Mouse (Mus musculus): Measurements from ENCODE around the gene Sft2d1. TPM values are rescaled to one million over a fixed set of nuclear protein-coding genes. Genes with fewer than 3 reads are reported as not detected.
"Not testable (repeated sequence)": the region's sequence is repeated elsewhere in the genome, so short reads cannot be mapped to it uniquely, and the experiment has no call there.

Sft2d1 gene
- total and polyA plus RNA-seq, 2 experiments = 59.7 to 67.4 TPM

GRCm38 (mm10) chr17:8330602-8331001, 19.7 kb downstream of the Sft2d1 start:
- no peak overlapping the region for H3K27ac ChIP-seq (replicated peaks; ENCODE audit: insufficient read depth, low read depth, low read length)
- 56% methylated on average over 5 of the region's 5 CpGs for WGBS
- H3K36me3 ChIP-seq (ENCODE audit: control insufficient read depth, insufficient read depth, low read length) = 0 out of 2 replicates have a peak, but pooled peaks cover 3% of the 10 kb centered on the region
- no peaks in the 10 kb centered on the region for H3K79me2 ChIP-seq (ENCODE audit: control insufficient read depth, insufficient read depth, low read length)
- H3K9ac ChIP-seq (ENCODE audit: low read depth, low read length) = no peak overlapping the region
- H3K4me3 ChIP-seq (ENCODE audit: insufficient read depth, low read depth, low read length) = no peak overlapping the region
- no peaks in the 10 kb centered on the region for H3K4me1 ChIP-seq (ENCODE audit: control insufficient read depth, insufficient read depth, low read length)
- H3K27me3 ChIP-seq (ENCODE audit: control insufficient read depth, insufficient read depth, low read length) = no peaks in the 10 kb centered on the region
- no peak for TF ChIP-seq POLR2A (IDR thresholded peaks at IDR 0.05; ENCODE audit: extremely low read depth, insufficient read depth, low read length)
- no peak for TF ChIP-seq CTCF (IDR thresholded peaks at IDR 0.05; ENCODE audit: low read depth, low read length)
- no peak for DNase-seq (ENCODE audit: extremely low read depth, low read depth, low spot score)

- not testable (repeated sequence) for H3K27me3 ChIP-seq (ENCODE audit: control insufficient read depth, insufficient read depth, low read length); H3K36me3 ChIP-seq (ENCODE audit: control insufficient read depth, insufficient read depth, low read length); H3K4me3 ChIP-seq (ENCODE audit: insufficient read depth, low read depth, low read length); H3K27ac ChIP-seq (replicated peaks; ENCODE audit: insufficient read depth, low read depth, low read length); H3K4me1 ChIP-seq (ENCODE audit: control insufficient read depth, insufficient read depth, low read length); DNase-seq (ENCODE audit: extremely low read depth, low read depth, low spot score); H3K9ac ChIP-seq (ENCODE audit: low read depth, low read length); H3K79me2 ChIP-seq (ENCODE audit: control insufficient read depth, insufficient read depth, low read length)
- 94% methylated on average over 1 of the region's 5 CpGs for WGBS
These were observed 26.3 kb downstream of the Sft2d1 start, which contains the start of gene Prr18 for GRCm38 (mm10) chr17:8337159-8337558. Gene Prr18 (plus strand): TSS chr17:8337459.

- H3K9ac ChIP-seq (ENCODE audit: low read depth, low read length) = no peak overlapping the region
- no peak overlapping the region for H3K4me3 ChIP-seq (ENCODE audit: insufficient read depth, low read depth, low read length)
- 46% methylated on average over 8 of the region's 8 CpGs for WGBS
- H3K4me1 ChIP-seq (ENCODE audit: control insufficient read depth, insufficient read depth, low read length) = peaks cover 5% of the 10 kb centered on the region; the same call in 1 of the 2 replicates
- no peak overlapping the region for H3K27ac ChIP-seq (replicated peaks; ENCODE audit: insufficient read depth, low read depth, low read length)
- H3K27me3 ChIP-seq (ENCODE audit: control insufficient read depth, insufficient read depth, low read length) = peaks cover 9% of the 10 kb centered on the region
- TF ChIP-seq POLR2A (IDR thresholded peaks at IDR 0.05; ENCODE audit: extremely low read depth, insufficient read depth, low read length) (no peak), CTCF (IDR thresholded peaks at IDR 0.05; ENCODE audit: low read depth, low read length) (no peak)
- no peaks in the 10 kb centered on the region; the same call in 1 of the 2 replicates for H3K79me2 ChIP-seq (ENCODE audit: control insufficient read depth, insufficient read depth, low read length)
- DNase-seq (ENCODE audit: extremely low read depth, low read depth, low spot score) = no peak
- no peaks in the 10 kb centered on the region for H3K36me3 ChIP-seq (ENCODE audit: control insufficient read depth, insufficient read depth, low read length)
These were observed 28.9 kb downstream of the Sft2d1 start for GRCm38 (mm10) chr17:8339666-8340374.

GRCm38 (mm10) chr17:8340407-8341359, 29.8 kb downstream of the Sft2d1 start:
- H3K36me3 ChIP-seq (ENCODE audit: control insufficient read depth, insufficient read depth, low read length) = no peaks in the 10 kb centered on the region
- 3% methylated on average over 61 of the region's 92 CpGs for WGBS
- H3K4me3 ChIP-seq (ENCODE audit: insufficient read depth, low read depth, low read length) = peak overlapping the region; percentile 42; the same call in 1 of the 2 replicates
- TF ChIP-seq POLR2A (IDR thresholded peaks at IDR 0.05; ENCODE audit: extremely low read depth, insufficient read depth, low read length) (no peak), CTCF (IDR thresholded peaks at IDR 0.05; ENCODE audit: low read depth, low read length) (no peak)
- peaks cover 5% of the 10 kb centered on the region; the same call in 1 of the 2 replicates for H3K4me1 ChIP-seq (ENCODE audit: control insufficient read depth, insufficient read depth, low read length)
- no peak overlapping the region for H3K27ac ChIP-seq (replicated peaks; ENCODE audit: insufficient read depth, low read depth, low read length)
- DNase-seq (ENCODE audit: extremely low read depth, low read depth, low spot score) = no peak
- H3K27me3 ChIP-seq (ENCODE audit: control insufficient read depth, insufficient read depth, low read length) = peaks cover 9% of the 10 kb centered on the region
- H3K79me2 ChIP-seq (ENCODE audit: control insufficient read depth, insufficient read depth, low read length) = no peaks in the 10 kb centered on the region; the same call in 1 of the 2 replicates
- H3K9ac ChIP-seq (ENCODE audit: low read depth, low read length) = peak overlapping the region; percentile 53

- H3K79me2 ChIP-seq (ENCODE audit: control insufficient read depth, insufficient read depth, low read length) = no peaks in the 10 kb centered on the region; the same call in 1 of the 2 replicates
- no peaks in the 10 kb centered on the region for H3K36me3 ChIP-seq (ENCODE audit: control insufficient read depth, insufficient read depth, low read length)
- no peak overlapping the region; the same call in 1 of the 2 replicates for H3K9ac ChIP-seq (ENCODE audit: low read depth, low read length)
- H3K27ac ChIP-seq (replicated peaks; ENCODE audit: insufficient read depth, low read depth, low read length) = no peak overlapping the region
- no peak for TF ChIP-seq POLR2A (IDR thresholded peaks at IDR 0.05; ENCODE audit: extremely low read depth, insufficient read depth, low read length)
- no peak for TF ChIP-seq CTCF (IDR thresholded peaks at IDR 0.05; ENCODE audit: low read depth, low read length)
- no peak overlapping the region for H3K4me3 ChIP-seq (ENCODE audit: insufficient read depth, low read depth, low read length)
- peaks cover 9% of the 10 kb centered on the region for H3K27me3 ChIP-seq (ENCODE audit: control insufficient read depth, insufficient read depth, low read length)
- DNase-seq (ENCODE audit: extremely low read depth, low read depth, low spot score) = no peak
- H3K4me1 ChIP-seq (ENCODE audit: control insufficient read depth, insufficient read depth, low read length) = peaks cover 5% of the 10 kb centered on the region; the same call in 1 of the 2 replicates
- 28% methylated on average over 46 of the region's 46 CpGs for WGBS
These were observed 30.6 kb downstream of the Sft2d1 start for GRCm38 (mm10) chr17:8341360-8341963.

Data from liver, adult 2 months (tissue).